Mouse (Mus musculus): Measurements from ENCODE around the gene 1700057G04Rik. TPM values are rescaled to one million over a fixed set of nuclear protein-coding genes. Genes with fewer than 3 reads are reported as not detected.

Gene 1700057G04Rik
- polyA plus RNA-seq, 1 experiment from 2014 or later, result not detected

DNA sequence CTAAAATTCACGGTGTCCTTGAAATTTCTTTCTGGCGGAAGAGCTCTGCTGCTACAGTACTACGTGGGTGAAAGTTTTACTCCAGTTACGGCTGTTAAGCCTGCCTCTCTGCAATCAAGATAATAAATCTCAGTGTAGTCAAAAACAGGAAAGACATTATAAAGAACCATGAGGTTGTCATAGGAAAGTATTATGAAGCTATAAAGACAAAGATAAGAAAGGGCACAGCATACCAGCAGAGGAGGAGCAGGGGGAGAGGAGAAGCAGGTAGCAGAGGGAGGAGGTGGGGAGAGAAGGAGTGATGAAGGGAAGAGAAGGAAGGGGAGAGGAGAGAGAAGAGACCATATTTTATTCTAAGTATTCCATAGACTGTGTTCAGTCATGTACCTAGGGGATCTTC, 64.7 kb downstream of the 1700057G04Rik start:
- H3K9ac ChIP-seq, result no peak overlapping the region
- no peak overlapping the region for H3K4me3 ChIP-seq (replicated peaks; ENCODE audit: low read length)
- H3K27ac ChIP-seq, result no peak overlapping the region
- no peaks in the 10 kb centered on the region for H3K9me3 ChIP-seq (ENCODE audit: control insufficient read depth, low read length)
- no peaks in the 10 kb centered on the region for H3K27me3 ChIP-seq (ENCODE audit: control insufficient read depth, insufficient read depth, low read length)
- no peaks in the 10 kb centered on the region for H3K4me1 ChIP-seq (replicated peaks; ENCODE audit: control insufficient read depth, insufficient read depth, low read length)
- 77% methylated on average over 4 of the region's 4 CpGs for WGBS
- H3K36me3 ChIP-seq (replicated peaks; ENCODE audit: control insufficient read depth, insufficient read depth), result no peaks in the 10 kb centered on the region
- DNase-seq (ENCODE audit: low spot score), result no peak
- ATAC-seq (ENCODE audit: low FRiP score), result no peak
- H3K4me2 ChIP-seq (replicated peaks), result no peak overlapping the region

DNA sequence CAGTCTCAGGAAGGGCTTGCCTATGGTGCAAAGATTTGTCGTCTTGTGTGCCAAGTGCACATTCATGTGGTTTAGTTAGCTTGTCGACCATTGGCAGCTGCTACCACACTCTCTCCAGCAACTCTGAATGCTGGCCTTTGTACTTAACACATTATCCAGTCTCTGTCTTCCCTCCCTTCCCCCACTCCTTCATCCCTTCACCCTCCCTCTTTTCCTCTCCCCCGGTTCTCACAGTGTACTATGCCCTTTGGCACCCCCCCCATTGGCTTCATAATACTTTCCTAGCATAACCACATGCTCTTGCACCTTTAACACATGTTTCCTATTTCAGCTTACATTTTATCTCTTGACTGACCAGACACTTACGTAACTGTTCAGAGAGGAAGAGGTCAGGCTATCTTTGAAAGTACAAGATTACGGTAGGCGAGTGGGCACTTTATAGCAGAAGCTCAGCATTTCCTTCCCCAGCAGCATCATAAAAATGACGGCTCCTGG, 65.6 kb downstream of the 1700057G04Rik start:
- no peak overlapping the region for H3K4me2 ChIP-seq (replicated peaks)
- WGBS, result 67% methylated on average over 7 of the region's 7 CpGs
- no peaks in the 10 kb centered on the region for H3K27me3 ChIP-seq (ENCODE audit: control insufficient read depth, insufficient read depth, low read length)
- H3K36me3 ChIP-seq (replicated peaks; ENCODE audit: control insufficient read depth, insufficient read depth), result no peaks in the 10 kb centered on the region
- H3K27ac ChIP-seq, result no peak overlapping the region
- no peak for DNase-seq (ENCODE audit: low spot score)
- H3K9me3 ChIP-seq (ENCODE audit: control insufficient read depth, low read length), result no peaks in the 10 kb centered on the region
- H3K4me3 ChIP-seq (replicated peaks; ENCODE audit: low read length), result no peak overlapping the region
- peak; percentile 60; the same call in 1 of the 2 replicates for ATAC-seq (ENCODE audit: low FRiP score)
- H3K4me1 ChIP-seq (replicated peaks; ENCODE audit: control insufficient read depth, insufficient read depth, low read length), result no peaks in the 10 kb centered on the region
- no peak overlapping the region for H3K9ac ChIP-seq

DNA sequence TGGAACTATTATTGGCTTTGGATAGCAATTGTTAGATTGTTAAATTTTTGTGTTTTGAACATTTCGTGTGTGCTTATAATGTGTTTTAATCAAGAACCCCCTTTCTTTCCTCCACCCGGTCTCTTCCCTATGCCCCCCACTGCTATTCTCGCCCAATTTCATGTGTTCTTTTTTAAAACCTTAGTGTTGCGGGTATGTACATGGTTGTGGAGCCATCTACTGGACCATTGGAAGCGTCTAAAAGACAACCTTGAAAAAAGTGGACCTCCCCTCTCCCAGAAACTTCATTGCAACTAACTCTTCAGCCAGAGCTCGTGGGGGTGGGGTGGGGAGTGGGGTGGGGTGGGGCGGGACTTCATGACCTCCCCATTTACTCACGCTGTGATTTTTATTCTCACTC, 66.2 kb downstream of the 1700057G04Rik start:
- WGBS, result 68% methylated on average over 8 of the region's 8 CpGs
- H3K4me2 ChIP-seq (replicated peaks), result no peak overlapping the region
- H3K27ac ChIP-seq, result no peak overlapping the region

DNA sequence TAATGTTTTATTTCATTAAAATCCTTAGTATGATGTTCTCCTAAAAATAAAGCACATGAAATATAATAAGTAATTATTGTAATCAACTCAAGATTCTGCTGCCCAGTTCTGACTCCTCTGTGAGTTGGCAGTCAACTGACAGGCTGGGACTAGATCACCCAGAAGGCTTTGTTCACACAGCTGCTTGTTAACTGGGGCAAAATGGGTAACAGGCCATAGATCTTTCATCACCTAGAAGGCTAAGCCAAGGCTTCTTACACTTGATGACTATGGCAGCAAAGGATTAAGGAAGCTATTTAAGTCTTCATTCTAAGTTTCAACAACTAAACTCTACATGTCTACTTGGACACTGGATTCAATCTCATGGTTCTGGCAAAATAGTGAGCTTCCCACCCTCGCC, 68.8 kb downstream of the 1700057G04Rik start:
- DNase-seq (ENCODE audit: low spot score) (no peak), ATAC-seq (ENCODE audit: low FRiP score) (no peak)
- H3K27me3 ChIP-seq (ENCODE audit: control insufficient read depth, insufficient read depth, low read length), result no peaks in the 10 kb centered on the region
- WGBS, result 81% methylated on average over 1 of the region's 1 CpGs
- H3K9ac ChIP-seq, result no peak overlapping the region
- H3K27ac ChIP-seq, result no peak overlapping the region
- no peak overlapping the region for H3K4me2 ChIP-seq (replicated peaks)
- H3K36me3 ChIP-seq (replicated peaks; ENCODE audit: control insufficient read depth, insufficient read depth), result no peaks in the 10 kb centered on the region
- H3K9me3 ChIP-seq (ENCODE audit: control insufficient read depth, low read length), result no peaks in the 10 kb centered on the region
- no peaks in the 10 kb centered on the region for H3K4me1 ChIP-seq (replicated peaks; ENCODE audit: control insufficient read depth, insufficient read depth, low read length)
- no peak overlapping the region for H3K4me3 ChIP-seq (replicated peaks; ENCODE audit: low read length)

More for the DNA sequence above, 66.2 kb downstream of the 1700057G04Rik start:
- Histone ChIP-seq H3K4me3 (replicated peaks; ENCODE audit: low read length) (no peak overlapping the region), H3K36me3 (replicated peaks; ENCODE audit: control insufficient read depth, insufficient read depth) (no peaks in the 10 kb centered on the region), H3K9me3 (ENCODE audit: control insufficient read depth, low read length) (no peaks in the 10 kb centered on the region), H3K27me3 (ENCODE audit: control insufficient read depth, insufficient read depth, low read length) (no peaks in the 10 kb centered on the region), H3K9ac (no peak overlapping the region), H3K4me1 (replicated peaks; ENCODE audit: control insufficient read depth, insufficient read depth, low read length) (no peaks in the 10 kb centered on the region)
- no peak for ATAC-seq (ENCODE audit: low FRiP score)
- no peak for DNase-seq (ENCODE audit: low spot score)

DNA sequence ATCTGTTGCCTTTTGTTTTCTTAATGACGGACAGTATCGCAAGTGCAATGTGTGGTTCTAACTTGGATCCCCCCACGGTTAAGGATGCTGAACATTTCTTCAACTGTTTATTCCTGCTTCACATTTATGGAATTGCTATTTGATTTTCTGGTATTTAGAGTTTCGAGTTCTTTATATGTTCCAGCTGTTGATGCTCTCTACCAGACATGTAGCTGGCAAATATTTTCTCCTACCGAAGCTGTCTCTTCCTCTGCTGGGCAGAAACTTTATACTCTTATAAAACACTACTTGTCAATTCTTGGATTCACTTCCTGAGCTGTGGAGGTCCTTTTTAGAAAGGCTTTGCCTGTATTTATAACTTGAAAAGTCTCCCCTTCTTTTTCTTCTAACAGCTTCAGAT, 70.1 kb downstream of the 1700057G04Rik start:
- WGBS, result 90% methylated on average over 5 of the region's 5 CpGs
- ATAC-seq (ENCODE audit: low FRiP score) (no peak), DNase-seq (ENCODE audit: low spot score) (no peak)
- Histone ChIP-seq H3K9me3 (ENCODE audit: control insufficient read depth, low read length) (no peaks in the 10 kb centered on the region), H3K4me1 (replicated peaks; ENCODE audit: control insufficient read depth, insufficient read depth, low read length) (no peaks in the 10 kb centered on the region), H3K27me3 (ENCODE audit: control insufficient read depth, insufficient read depth, low read length) (no peaks in the 10 kb centered on the region), H3K36me3 (replicated peaks; ENCODE audit: control insufficient read depth, insufficient read depth) (no peaks in the 10 kb centered on the region), H3K27ac (no peak overlapping the region), H3K9ac (no peak overlapping the region), H3K4me2 (replicated peaks) (no peak overlapping the region), H3K4me3 (replicated peaks; ENCODE audit: low read length) (no peak overlapping the region)

DNA sequence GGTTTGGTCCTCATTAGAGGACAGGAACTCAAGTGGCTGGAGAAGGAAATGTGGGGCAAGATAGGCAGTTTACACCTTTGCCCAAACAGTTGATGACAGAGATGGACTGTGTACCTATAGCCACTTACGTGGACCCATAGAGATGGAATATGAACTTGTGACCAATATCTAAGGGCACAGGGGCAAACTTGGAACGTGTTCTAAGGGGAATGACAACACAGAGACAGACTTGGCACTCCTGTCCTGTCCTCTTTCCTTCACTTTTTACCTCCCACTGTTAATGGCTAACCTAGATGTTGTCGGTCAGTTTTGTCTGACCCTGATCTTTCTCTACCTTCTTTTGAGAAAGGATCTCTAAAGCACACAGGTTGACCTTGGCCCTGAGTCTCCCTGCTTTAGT, 74.2 kb downstream of the 1700057G04Rik start:
- no peak overlapping the region for H3K9ac ChIP-seq
- WGBS, result 85% methylated on average over 3 of the region's 3 CpGs
- H3K27ac ChIP-seq, result no peak overlapping the region
- H3K9me3 ChIP-seq (ENCODE audit: control insufficient read depth, low read length), result no peaks in the 10 kb centered on the region
- no peak overlapping the region for H3K4me3 ChIP-seq (replicated peaks; ENCODE audit: low read length)
- ATAC-seq (ENCODE audit: low FRiP score) (no peak), DNase-seq (ENCODE audit: low spot score) (no peak)
- no peaks in the 10 kb centered on the region for H3K27me3 ChIP-seq (ENCODE audit: control insufficient read depth, insufficient read depth, low read length)
- no peaks in the 10 kb centered on the region for H3K4me1 ChIP-seq (replicated peaks; ENCODE audit: control insufficient read depth, insufficient read depth, low read length)
- H3K4me2 ChIP-seq (replicated peaks), result no peak overlapping the region
- no peaks in the 10 kb centered on the region for H3K36me3 ChIP-seq (replicated peaks; ENCODE audit: control insufficient read depth, insufficient read depth)

DNA sequence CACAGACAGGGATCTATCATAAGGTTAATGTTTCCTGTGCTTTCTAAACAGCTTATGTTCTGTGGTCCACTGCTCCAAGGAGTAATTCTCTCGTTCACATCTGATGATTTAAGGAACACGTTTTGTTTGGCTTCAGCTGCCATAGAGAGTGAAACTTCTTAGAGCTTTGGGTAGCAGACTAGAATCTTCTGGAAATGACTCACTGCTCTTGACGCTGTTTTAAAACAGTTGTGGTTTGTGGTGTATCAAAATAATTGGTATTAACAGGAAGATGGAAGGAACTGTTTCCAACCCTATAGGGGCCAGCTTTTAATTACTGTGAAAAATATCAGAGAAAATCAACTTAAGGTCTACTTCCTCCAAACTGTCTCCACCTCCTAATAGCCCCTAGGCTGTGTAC, 75.2 kb downstream of the 1700057G04Rik start:
- no peaks in the 10 kb centered on the region for H3K27me3 ChIP-seq (ENCODE audit: control insufficient read depth, insufficient read depth, low read length)
- H3K9ac ChIP-seq, result no peak overlapping the region
- H3K4me2 ChIP-seq (replicated peaks), result no peak overlapping the region
- H3K4me3 ChIP-seq (replicated peaks; ENCODE audit: low read length), result no peak overlapping the region
- no peaks in the 10 kb centered on the region for H3K36me3 ChIP-seq (replicated peaks; ENCODE audit: control insufficient read depth, insufficient read depth)
- no peak overlapping the region for H3K27ac ChIP-seq
- H3K4me1 ChIP-seq (replicated peaks; ENCODE audit: control insufficient read depth, insufficient read depth, low read length), result no peaks in the 10 kb centered on the region
- ATAC-seq (ENCODE audit: low FRiP score) (no peak), DNase-seq (ENCODE audit: low spot score) (no peak)
- WGBS, result 79% methylated on average over 3 of the region's 3 CpGs
- H3K9me3 ChIP-seq (ENCODE audit: control insufficient read depth, low read length), result no peaks in the 10 kb centered on the region

DNA sequence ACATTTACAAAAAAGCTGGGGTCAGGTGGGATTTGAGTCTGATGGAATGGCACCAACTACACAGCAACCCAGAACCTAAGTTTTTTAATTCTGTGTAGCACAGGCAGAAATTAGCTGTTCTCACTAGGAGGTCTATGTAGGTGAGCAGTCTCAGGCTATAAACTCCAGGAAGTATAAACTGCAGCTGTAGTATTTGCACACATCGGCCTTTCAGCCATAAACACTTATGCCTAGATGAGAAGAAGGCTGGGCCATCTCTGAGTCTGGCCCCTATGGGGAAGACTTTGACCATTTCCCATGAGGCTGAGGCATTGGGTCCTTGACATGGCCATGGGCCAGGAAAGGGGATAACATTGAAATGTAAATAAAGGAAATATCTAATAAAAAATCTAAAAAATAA, 76.7 kb downstream of the 1700057G04Rik start:
- ATAC-seq (ENCODE audit: low FRiP score) (no peak), DNase-seq (ENCODE audit: low spot score) (no peak)
- no peaks in the 10 kb centered on the region for H3K27me3 ChIP-seq (ENCODE audit: control insufficient read depth, insufficient read depth, low read length)
- H3K4me1 ChIP-seq (replicated peaks; ENCODE audit: control insufficient read depth, insufficient read depth, low read length), result no peaks in the 10 kb centered on the region
- H3K4me2 ChIP-seq (replicated peaks), result no peak overlapping the region
- no peaks in the 10 kb centered on the region for H3K36me3 ChIP-seq (replicated peaks; ENCODE audit: control insufficient read depth, insufficient read depth)
- H3K9me3 ChIP-seq (ENCODE audit: control insufficient read depth, low read length), result no peaks in the 10 kb centered on the region
- no peak overlapping the region for H3K4me3 ChIP-seq (replicated peaks; ENCODE audit: low read length)
- 93% methylated on average over 1 of the region's 1 CpGs for WGBS
- no peak overlapping the region for H3K9ac ChIP-seq
- H3K27ac ChIP-seq, result no peak overlapping the region

DNA sequence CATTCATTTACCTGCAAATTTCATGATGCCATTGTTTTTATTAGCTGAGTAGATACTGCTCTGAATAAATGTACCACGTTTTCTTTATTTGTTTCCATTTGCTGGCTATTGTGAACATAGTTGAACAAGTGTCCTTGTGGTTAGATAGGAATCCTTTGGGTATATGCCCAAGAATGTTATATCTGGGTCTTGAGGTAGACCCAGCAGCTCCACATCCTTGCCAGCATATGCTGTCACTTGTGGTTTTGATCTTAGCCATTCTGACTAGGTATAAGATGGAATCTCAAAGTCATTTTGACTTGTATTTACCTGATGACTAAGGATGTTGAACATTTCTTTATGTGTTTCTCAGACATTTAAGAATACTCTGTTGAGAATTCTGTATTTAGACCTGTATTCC, 77.7 kb downstream of the 1700057G04Rik start:
- 65% methylated on average over 1 of the region's 1 CpGs for WGBS
- Histone ChIP-seq H3K27ac (no peak overlapping the region), H3K27me3 (ENCODE audit: control insufficient read depth, insufficient read depth, low read length) (no peaks in the 10 kb centered on the region), H3K4me3 (replicated peaks; ENCODE audit: low read length) (no peak overlapping the region), H3K4me2 (replicated peaks) (no peak overlapping the region), H3K9ac (no peak overlapping the region), H3K36me3 (replicated peaks; ENCODE audit: control insufficient read depth, insufficient read depth) (no peaks in the 10 kb centered on the region), H3K9me3 (ENCODE audit: control insufficient read depth, low read length) (no peaks in the 10 kb centered on the region), H3K4me1 (replicated peaks; ENCODE audit: control insufficient read depth, insufficient read depth, low read length) (no peaks in the 10 kb centered on the region)
- DNase-seq (ENCODE audit: low spot score), result no peak
- ATAC-seq (ENCODE audit: low FRiP score), result no peak

DNA sequence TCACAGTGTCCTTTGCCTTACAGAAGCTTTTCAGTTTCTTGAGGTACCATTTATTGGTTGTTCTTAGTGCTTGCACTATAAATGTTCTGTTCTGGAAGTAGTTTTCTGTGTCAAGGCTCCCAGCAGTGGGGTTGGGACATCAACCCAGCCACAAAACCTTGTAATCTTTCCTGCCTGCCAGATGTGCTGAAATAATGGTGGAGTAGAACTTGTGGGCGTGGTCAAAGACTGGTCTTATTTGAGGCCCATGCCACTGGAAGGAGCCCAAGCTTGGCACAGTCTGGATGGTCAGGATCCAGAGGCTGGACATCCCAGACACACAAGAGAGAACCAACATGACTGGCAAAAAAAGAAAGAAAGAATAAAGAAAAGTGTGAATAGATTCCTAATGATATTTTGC, 78.2 kb downstream of the 1700057G04Rik start:
- no peak overlapping the region for H3K4me3 ChIP-seq (replicated peaks; ENCODE audit: low read length)
- no peak overlapping the region for H3K4me2 ChIP-seq (replicated peaks)
- WGBS, result 91% methylated on average over 1 of the region's 1 CpGs
- DNase-seq (ENCODE audit: low spot score) (no peak), ATAC-seq (ENCODE audit: low FRiP score) (no peak)
- H3K36me3 ChIP-seq (replicated peaks; ENCODE audit: control insufficient read depth, insufficient read depth), result no peaks in the 10 kb centered on the region
- no peak overlapping the region for H3K27ac ChIP-seq
- no peaks in the 10 kb centered on the region for H3K4me1 ChIP-seq (replicated peaks; ENCODE audit: control insufficient read depth, insufficient read depth, low read length)
- H3K9me3 ChIP-seq (ENCODE audit: control insufficient read depth, low read length), result no peaks in the 10 kb centered on the region
- H3K9ac ChIP-seq, result no peak overlapping the region
- no peaks in the 10 kb centered on the region for H3K27me3 ChIP-seq (ENCODE audit: control insufficient read depth, insufficient read depth, low read length)
